Mouse (Mus musculus): ENCODE results near the gene Pmpcb. TPM values are rescaled to one million over a fixed set of nuclear protein-coding genes. Genes with fewer than 3 reads are reported as not detected.

The Pmpcb gene
- polyA plus RNA-seq, 1 experiment from 2014 or later, result 98.6 TPM

DNA sequence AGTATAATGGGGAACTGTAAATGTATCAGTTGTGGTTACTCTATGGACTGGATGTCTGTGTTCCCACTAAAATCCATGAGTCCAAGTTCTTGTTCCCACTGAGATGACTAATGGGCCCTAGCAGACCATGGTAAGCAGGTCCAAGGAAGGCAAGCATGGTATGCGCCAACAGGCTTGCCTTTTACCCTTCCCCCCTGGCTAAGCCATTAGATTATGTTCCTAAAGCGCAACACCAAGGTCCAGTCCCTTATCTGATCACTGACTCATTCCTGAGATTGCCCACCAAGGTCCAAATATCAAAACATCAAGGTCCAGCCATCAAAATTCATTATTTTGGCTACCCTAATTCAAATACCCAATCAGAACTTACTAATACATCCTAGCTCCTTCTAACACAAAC lies 17.7 kb upstream of the Pmpcb start:
- no peaks in the 10 kb centered on the region for H3K9me3 ChIP-seq (ENCODE audit: control insufficient read depth, low read length)
- no peak overlapping the region for H3K9ac ChIP-seq (ENCODE audit: low read length)
- 96% methylated on average over 2 of the region's 2 CpGs for WGBS
- H3K36me3 ChIP-seq (ENCODE audit: control insufficient read depth, insufficient read depth, low read length), result no peaks in the 10 kb centered on the region
- H3K4me1 ChIP-seq (replicated peaks; ENCODE audit: control insufficient read depth, insufficient read depth, low read length), result no peaks in the 10 kb centered on the region
- no peak overlapping the region for H3K4me3 ChIP-seq (ENCODE audit: low read depth, low read length)
- no peak overlapping the region for H3K4me2 ChIP-seq (ENCODE audit: low read depth, low read length, severe bottlenecking)
- H3K27ac ChIP-seq (ENCODE audit: low read depth, low read length), result no peak overlapping the region
- no peak for DNase-seq (ENCODE audit: low spot score)
- H3K27me3 ChIP-seq (ENCODE audit: control insufficient read depth, insufficient read depth, low read length), result no peaks in the 10 kb centered on the region
- ATAC-seq (replicated peaks; ENCODE audit: low FRiP score), result no peak

DNA sequence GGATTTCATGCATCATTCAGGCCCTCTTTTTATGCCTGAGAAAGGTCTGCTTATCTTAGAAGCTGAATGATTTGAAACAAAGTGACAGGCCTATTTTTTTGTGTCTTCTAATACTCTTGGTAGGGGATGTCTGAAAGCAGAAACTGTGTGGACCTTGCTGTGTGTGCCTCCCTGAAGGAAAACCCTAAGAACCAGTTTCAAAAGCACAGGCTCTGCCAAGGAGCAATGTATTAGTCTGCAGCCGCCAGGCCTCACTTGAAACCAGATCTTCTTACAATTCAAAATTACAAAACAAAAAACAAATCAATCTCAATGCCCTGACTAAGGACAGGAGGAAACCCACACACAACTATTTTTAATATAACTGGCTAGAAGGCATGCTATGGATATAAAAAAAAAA lies 12.5 kb upstream of the Pmpcb start:
- WGBS, result 19% methylated on average over 1 of the region's 1 CpGs
- H3K27ac ChIP-seq (ENCODE audit: low read depth, low read length), result peak overlapping the region; percentile 81
- H3K4me2 ChIP-seq (ENCODE audit: low read depth, low read length, severe bottlenecking), result no peak overlapping the region
- no peaks in the 10 kb centered on the region for H3K27me3 ChIP-seq (ENCODE audit: control insufficient read depth, insufficient read depth, low read length)
- peaks cover 10% of the 10 kb centered on the region; the same call in 1 of the 2 replicates for H3K4me1 ChIP-seq (replicated peaks; ENCODE audit: control insufficient read depth, insufficient read depth, low read length)
- H3K9ac ChIP-seq (ENCODE audit: low read length), result no peak overlapping the region
- H3K36me3 ChIP-seq (ENCODE audit: control insufficient read depth, insufficient read depth, low read length), result no peaks in the 10 kb centered on the region
- peak; percentile 62 for ATAC-seq (replicated peaks; ENCODE audit: low FRiP score)
- DNase-seq (ENCODE audit: low spot score), result no peak
- H3K4me3 ChIP-seq (ENCODE audit: low read depth, low read length), result no peak overlapping the region
- H3K9me3 ChIP-seq (ENCODE audit: control insufficient read depth, low read length), result no peaks in the 10 kb centered on the region

DNA sequence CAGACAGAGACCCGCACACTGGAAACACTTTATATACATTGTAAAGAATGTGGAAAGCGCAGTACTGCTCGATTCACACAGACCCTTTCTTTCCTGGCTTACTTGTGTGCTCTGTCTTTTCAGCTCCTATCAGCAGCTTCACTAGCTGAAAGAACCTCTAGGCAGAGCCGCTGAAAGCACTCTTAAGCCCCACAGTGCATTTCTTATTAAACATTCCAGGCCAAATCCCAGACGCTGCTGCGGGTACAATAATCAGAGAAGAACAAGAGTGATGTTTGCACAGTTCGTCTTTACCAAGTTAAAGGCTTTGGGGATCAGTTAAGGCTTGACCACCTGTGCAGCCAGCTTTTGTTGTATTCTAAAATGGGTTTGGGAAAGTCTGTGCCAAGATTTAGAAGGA lies 12.1 kb upstream of the Pmpcb start:
- WGBS, result 15% methylated on average over 7 of the region's 7 CpGs
- ATAC-seq (replicated peaks; ENCODE audit: low FRiP score), result peak; percentile 84
- H3K4me1 ChIP-seq (replicated peaks; ENCODE audit: control insufficient read depth, insufficient read depth, low read length), result peaks cover 10% of the 10 kb centered on the region; the same call in 1 of the 2 replicates
- no peaks in the 10 kb centered on the region for H3K27me3 ChIP-seq (ENCODE audit: control insufficient read depth, insufficient read depth, low read length)
- no peaks in the 10 kb centered on the region for H3K36me3 ChIP-seq (ENCODE audit: control insufficient read depth, insufficient read depth, low read length)
- no peak overlapping the region for H3K4me3 ChIP-seq (ENCODE audit: low read depth, low read length)
- peak overlapping the region; percentile 81 for H3K27ac ChIP-seq (ENCODE audit: low read depth, low read length)
- no peak overlapping the region for H3K4me2 ChIP-seq (ENCODE audit: low read depth, low read length, severe bottlenecking)
- no peak for DNase-seq (ENCODE audit: low spot score)
- H3K9ac ChIP-seq (ENCODE audit: low read length), result peak overlapping the region; percentile 20; the same call in 1 of the 2 replicates
- no peaks in the 10 kb centered on the region for H3K9me3 ChIP-seq (ENCODE audit: control insufficient read depth, low read length)

DNA sequence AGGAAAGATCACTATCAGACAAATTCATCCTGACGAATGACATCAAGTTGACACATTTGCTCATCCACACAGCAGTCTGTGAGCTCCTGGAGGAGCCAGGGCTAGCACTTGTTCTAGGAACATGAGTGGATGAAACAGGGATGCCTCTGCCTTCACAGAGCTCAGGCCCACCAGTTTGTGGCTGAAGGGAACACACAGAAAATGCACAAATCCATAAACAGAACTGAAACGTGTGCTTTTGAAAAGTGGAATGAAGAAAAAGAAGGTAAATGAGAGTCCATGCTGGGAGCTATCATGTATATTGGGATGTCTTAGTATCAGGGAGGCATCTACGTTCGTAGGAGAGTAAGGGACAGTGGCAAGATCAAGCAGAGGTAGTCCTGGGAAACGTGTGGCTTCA lies 7.8 kb upstream of the Pmpcb start:
- Histone ChIP-seq H3K27ac (ENCODE audit: low read depth, low read length) (no peak overlapping the region), H3K4me2 (ENCODE audit: low read depth, low read length, severe bottlenecking) (no peak overlapping the region), H3K9me3 (ENCODE audit: control insufficient read depth, low read length) (no peaks in the 10 kb centered on the region), H3K36me3 (ENCODE audit: control insufficient read depth, insufficient read depth, low read length) (no peaks in the 10 kb centered on the region), H3K9ac (ENCODE audit: low read length) (no peak overlapping the region), H3K4me1 (replicated peaks; ENCODE audit: control insufficient read depth, insufficient read depth, low read length) (peaks cover 19% of the 10 kb centered on the region), H3K4me3 (ENCODE audit: low read depth, low read length) (no peak overlapping the region), H3K27me3 (ENCODE audit: control insufficient read depth, insufficient read depth, low read length) (no peaks in the 10 kb centered on the region)
- no peak for DNase-seq (ENCODE audit: low spot score)
- no peak for ATAC-seq (replicated peaks; ENCODE audit: low FRiP score)
- WGBS, result 86% methylated on average over 5 of the region's 5 CpGs

DNA sequence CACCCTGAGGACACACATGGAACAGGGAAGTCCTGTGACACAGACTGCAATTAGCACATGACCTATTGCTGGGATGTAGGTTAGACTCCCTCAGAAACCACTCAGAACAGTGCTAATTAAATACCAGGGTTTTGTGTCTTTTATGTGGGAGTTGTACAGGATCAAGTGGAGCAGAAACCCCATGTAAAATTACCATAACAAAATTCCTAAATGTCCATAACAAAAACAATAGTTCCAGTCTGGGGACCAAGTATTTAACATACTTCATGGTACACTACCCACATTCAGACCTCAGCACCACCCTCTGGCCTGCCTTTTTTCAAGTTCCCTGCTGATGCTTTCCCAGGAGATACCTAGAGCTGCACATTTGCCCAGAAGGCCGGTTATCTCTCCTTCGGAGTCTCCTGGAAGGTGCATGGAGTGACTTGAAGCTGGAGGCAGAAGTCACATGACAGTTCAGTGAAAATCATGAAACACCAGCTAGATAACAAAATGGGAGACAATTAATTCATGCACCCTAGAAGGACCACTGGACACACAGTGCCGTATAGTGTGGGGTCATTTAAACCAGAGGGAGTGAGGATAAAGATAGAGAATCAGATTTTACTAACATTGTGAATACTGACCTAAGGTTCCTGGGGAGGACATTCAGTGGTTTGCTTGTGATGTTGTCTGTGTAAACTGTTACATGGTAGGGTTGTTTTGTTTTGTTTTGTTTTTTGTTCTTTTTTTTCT lies 4.6 kb upstream of the Pmpcb start:
- peak overlapping the region; percentile 27; the same call in 1 of the 2 replicates for H3K4me2 ChIP-seq (ENCODE audit: low read depth, low read length, severe bottlenecking)
- ATAC-seq (replicated peaks; ENCODE audit: low FRiP score), result peak; percentile 74
- 32% methylated on average over 3 of the region's 3 CpGs for WGBS
- no peak overlapping the region for H3K4me3 ChIP-seq (ENCODE audit: low read depth, low read length)
- no peaks in the 10 kb centered on the region for H3K36me3 ChIP-seq (ENCODE audit: control insufficient read depth, insufficient read depth, low read length)
- peaks cover 9% of the 10 kb centered on the region for H3K4me1 ChIP-seq (replicated peaks; ENCODE audit: control insufficient read depth, insufficient read depth, low read length)
- H3K9ac ChIP-seq (ENCODE audit: low read length), result peak overlapping the region; percentile 29
- no peaks in the 10 kb centered on the region for H3K9me3 ChIP-seq (ENCODE audit: control insufficient read depth, low read length)
- H3K27ac ChIP-seq (ENCODE audit: low read depth, low read length), result peak overlapping the region; percentile 98
- peak; percentile 54 for DNase-seq (ENCODE audit: low spot score)
- H3K27me3 ChIP-seq (ENCODE audit: control insufficient read depth, insufficient read depth, low read length), result no peaks in the 10 kb centered on the region

DNA sequence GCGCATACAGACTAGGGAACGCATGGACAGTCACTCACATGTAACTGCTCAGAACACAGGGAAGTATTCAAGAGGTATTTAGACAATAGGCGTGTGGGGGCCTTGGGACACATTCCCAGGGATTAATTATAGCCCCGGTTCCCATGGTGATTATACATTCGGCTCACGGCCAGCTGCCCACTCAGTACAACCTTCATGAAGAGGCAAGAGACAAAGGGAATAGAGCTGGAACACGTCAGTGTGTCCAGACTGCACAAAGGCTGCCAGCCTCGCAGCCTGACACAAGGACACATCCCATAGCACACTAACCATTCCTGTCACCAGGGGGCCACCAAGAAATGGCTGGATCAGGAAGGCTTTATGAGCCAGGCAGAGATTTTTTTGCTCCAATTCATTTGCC lies 4.0 kb upstream of the Pmpcb start:
- Histone ChIP-seq H3K36me3 (ENCODE audit: control insufficient read depth, insufficient read depth, low read length) (no peaks in the 10 kb centered on the region), H3K4me3 (ENCODE audit: low read depth, low read length) (no peak overlapping the region), H3K4me1 (replicated peaks; ENCODE audit: control insufficient read depth, insufficient read depth, low read length) (peaks cover 9% of the 10 kb centered on the region), H3K27ac (ENCODE audit: low read depth, low read length) (peak overlapping the region; percentile 98), H3K27me3 (ENCODE audit: control insufficient read depth, insufficient read depth, low read length) (no peaks in the 10 kb centered on the region), H3K9ac (ENCODE audit: low read length) (peak overlapping the region; percentile 29), H3K4me2 (ENCODE audit: low read depth, low read length, severe bottlenecking) (peak overlapping the region; percentile 33; the same call in 1 of the 2 replicates), H3K9me3 (ENCODE audit: control insufficient read depth, low read length) (no peaks in the 10 kb centered on the region)
- WGBS, result 12% methylated on average over 8 of the region's 8 CpGs
- peak; percentile 92 for ATAC-seq (replicated peaks; ENCODE audit: low FRiP score)
- DNase-seq (ENCODE audit: low spot score), result peak; percentile 87

DNA sequence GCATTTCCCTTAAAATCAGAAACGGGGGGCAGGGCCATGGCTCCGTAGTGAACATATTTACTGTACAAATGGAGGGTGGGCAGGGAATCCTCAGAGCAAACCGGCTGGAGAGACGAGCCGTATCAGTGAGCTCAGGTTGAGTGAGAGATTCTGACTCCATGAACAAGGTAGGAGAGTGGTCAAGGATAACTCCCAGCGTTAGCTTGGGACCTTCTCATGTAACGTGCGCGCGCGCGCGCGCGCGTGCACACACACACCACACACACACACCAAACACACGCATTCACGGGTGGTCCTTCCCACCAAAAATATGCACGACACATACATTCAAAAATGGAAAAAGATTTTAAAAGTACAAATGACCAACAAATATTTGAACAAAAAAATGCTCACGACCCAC lies 1.8 kb upstream of the Pmpcb start:
- Histone ChIP-seq H3K9me3 (ENCODE audit: control insufficient read depth, low read length) (no peaks in the 10 kb centered on the region), H3K4me1 (replicated peaks; ENCODE audit: control insufficient read depth, insufficient read depth, low read length) (peaks cover 9% of the 10 kb centered on the region), H3K9ac (ENCODE audit: low read length) (no peak overlapping the region), H3K4me2 (ENCODE audit: low read depth, low read length, severe bottlenecking) (no peak overlapping the region), H3K4me3 (ENCODE audit: low read depth, low read length) (no peak overlapping the region), H3K27ac (ENCODE audit: low read depth, low read length) (no peak overlapping the region), H3K36me3 (ENCODE audit: control insufficient read depth, insufficient read depth, low read length) (no peaks in the 10 kb centered on the region; the same call in 1 of the 2 replicates), H3K27me3 (ENCODE audit: control insufficient read depth, insufficient read depth, low read length) (no peaks in the 10 kb centered on the region)
- ATAC-seq (replicated peaks; ENCODE audit: low FRiP score) (no peak), DNase-seq (ENCODE audit: low spot score) (no peak)
- WGBS, result 84% methylated on average over 20 of the region's 20 CpGs

DNA sequence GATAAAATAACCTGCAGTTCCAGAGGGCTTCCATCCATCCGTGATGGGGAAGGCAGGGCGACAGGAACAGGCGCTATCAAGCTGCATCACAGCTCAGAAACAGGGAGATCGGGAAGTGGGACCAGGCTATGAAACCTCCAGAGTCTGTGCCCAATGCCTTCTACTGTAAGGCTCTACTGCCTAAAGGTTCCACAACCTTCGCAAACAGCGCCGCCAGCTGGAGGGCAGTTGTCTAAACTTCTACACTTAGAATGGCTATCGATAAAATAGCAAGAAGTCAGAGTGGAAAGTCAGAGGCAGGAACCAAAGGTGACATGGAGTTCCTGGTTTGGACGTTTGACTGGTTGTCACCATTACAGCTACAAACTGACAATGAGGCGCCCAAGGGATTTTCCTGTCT lies 1.4 kb upstream of the Pmpcb start:
- no peak for ATAC-seq (replicated peaks; ENCODE audit: low FRiP score)
- 27% methylated on average over 10 of the region's 10 CpGs for WGBS
- 0 out of 2 replicates have a peak overlapping the region, but pooled peaks have one; percentile 18 for H3K4me2 ChIP-seq (ENCODE audit: low read depth, low read length, severe bottlenecking)
- no peaks in the 10 kb centered on the region for H3K9me3 ChIP-seq (ENCODE audit: control insufficient read depth, low read length)
- H3K27ac ChIP-seq (ENCODE audit: low read depth, low read length), result no peak overlapping the region
- H3K4me1 ChIP-seq (replicated peaks; ENCODE audit: control insufficient read depth, insufficient read depth, low read length), result peaks cover 9% of the 10 kb centered on the region
- H3K9ac ChIP-seq (ENCODE audit: low read length), result no peak overlapping the region
- DNase-seq (ENCODE audit: low spot score), result peak; percentile 75
- no peaks in the 10 kb centered on the region; the same call in 1 of the 2 replicates for H3K36me3 ChIP-seq (ENCODE audit: control insufficient read depth, insufficient read depth, low read length)
- no peaks in the 10 kb centered on the region for H3K27me3 ChIP-seq (ENCODE audit: control insufficient read depth, insufficient read depth, low read length)
- H3K4me3 ChIP-seq (ENCODE audit: low read depth, low read length), result no peak overlapping the region

DNA sequence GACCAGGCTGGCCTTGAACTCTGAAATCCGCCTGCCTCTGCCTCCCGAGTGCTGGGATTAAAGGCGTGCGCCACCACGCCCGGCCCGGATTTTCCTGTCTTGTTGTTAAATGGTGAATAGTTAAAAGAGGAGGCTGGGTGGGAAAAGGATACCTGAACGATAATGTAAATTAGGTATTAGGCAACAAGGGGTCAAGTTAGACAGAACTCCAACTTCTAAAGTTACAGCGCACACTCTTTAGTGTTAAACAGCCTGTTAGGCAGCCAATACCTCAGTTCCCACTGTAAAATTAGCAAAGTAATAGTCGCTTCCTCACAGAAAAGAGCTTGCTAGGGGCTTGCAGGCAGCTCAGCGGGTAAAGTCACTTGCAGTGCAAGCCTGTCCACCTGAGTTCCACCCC lies 895 bp upstream of the Pmpcb start:
- no peak overlapping the region for H3K9ac ChIP-seq (ENCODE audit: low read length)
- DNase-seq (ENCODE audit: low spot score) (no peak), ATAC-seq (replicated peaks; ENCODE audit: low FRiP score) (no peak)
- no peaks in the 10 kb centered on the region for H3K27me3 ChIP-seq (ENCODE audit: control insufficient read depth, insufficient read depth, low read length)
- H3K36me3 ChIP-seq (ENCODE audit: control insufficient read depth, insufficient read depth, low read length), result no peaks in the 10 kb centered on the region; the same call in 1 of the 2 replicates
- 78% methylated on average over 11 of the region's 11 CpGs for WGBS
- H3K4me2 ChIP-seq (ENCODE audit: low read depth, low read length, severe bottlenecking), result no peak overlapping the region
- no peaks in the 10 kb centered on the region for H3K9me3 ChIP-seq (ENCODE audit: control insufficient read depth, low read length)
- no peak overlapping the region for H3K4me3 ChIP-seq (ENCODE audit: low read depth, low read length)
- no peak overlapping the region for H3K27ac ChIP-seq (ENCODE audit: low read depth, low read length)
- H3K4me1 ChIP-seq (replicated peaks; ENCODE audit: control insufficient read depth, insufficient read depth, low read length), result peaks cover 9% of the 10 kb centered on the region
